Mouse (Mus musculus) limb, embryonic 14.5 days (tissue): ENCODE measurements at regions not wholly inside any gene's neighbourhood (a gene's known extent, or its start where the extent isn't known, plus 50 kb on each side); places are given as distances from the start of the nearest gene placed in this dataset.
A peak's percentile ranks its signal among the peaks of the same experiment; 100 is the strongest.

Experiments used
- ATAC-seq: fragments of 200-750 bp; cut with Nextera tagmentation; 2 replicates; pipeline ENCODE4 v1.8.0; 2017; ENCODE audit warnings: low read depth, moderate number of reproducible peaks, moderate TSS enrichment; ENCODE audit not compliant: low FRiP score
- DNase-seq: peaks from one replicate; pipeline ENCODE4 v3.0.0-alpha.2; 2015; ENCODE audit warnings: low spot score
- H3K27ac ChIP-seq: fragments of 300-500 bp; sonication (generic); replicated peaks from 2 replicates; pipeline ENCODE4 v1.5.1; 2014; ENCODE audit warnings: low read depth, mild to moderate bottlenecking, low read length, moderate library complexity, mixed read lengths
- H3K27me3 ChIP-seq: fragments of 300-500 bp; sonication (generic); 2 replicates; pipeline ENCODE4 v1.6.1; 2014; ENCODE audit warnings: low read length, mixed read lengths; ENCODE audit not compliant: control insufficient read depth, insufficient read depth
- H3K36me3 ChIP-seq: fragments of 300-500 bp; sonication (generic); 2 replicates; pipeline ENCODE4 v1.6.1; 2014; ENCODE audit warnings: mild to moderate bottlenecking, low read length, moderate library complexity, mixed read lengths; ENCODE audit not compliant: control insufficient read depth, insufficient read depth
- H3K4me1 ChIP-seq: fragments of 300-500 bp; sonication (generic); 2 replicates; pipeline ENCODE4 v1.6.1; 2014; ENCODE audit warnings: antibody characterized with exemption, low read length, mixed read lengths; ENCODE audit not compliant: control insufficient read depth, insufficient read depth
- H3K4me2 ChIP-seq: fragments of 300-500 bp; sonication (generic); replicated peaks from 2 replicates; pipeline ENCODE4 v1.6.1; 2014; ENCODE audit warnings: low read depth, mild to moderate bottlenecking, low read length, moderate library complexity; ENCODE audit not compliant: severe bottlenecking
- H3K4me3 ChIP-seq: fragments of 300-500 bp; sonication (generic); replicated peaks from 2 replicates; pipeline ENCODE4 v1.5.1; 2014; ENCODE audit warnings: low read length
- H3K9ac ChIP-seq: fragments of 300-500 bp; sonication (generic); 2 replicates; pipeline ENCODE4 v1.6.1; 2014; ENCODE audit warnings: mild to moderate bottlenecking, low read depth, low read length, moderate library complexity; ENCODE audit not compliant: severe bottlenecking
- H3K9me3 ChIP-seq: fragments of 300-500 bp; sonication (generic); 2 replicates; pipeline ENCODE4 v1.6.1; 2016; ENCODE audit warnings: low read length; ENCODE audit not compliant: control insufficient read depth
- POLR2A ChIP-seq: fragments of 200-500 bp; IDR thresholded peaks from 2 replicates; pipeline ENCODE4 v1.8.0; 2012; ENCODE audit warnings: inconsistent platforms, mild to moderate bottlenecking, moderate library complexity, borderline replicate concordance; ENCODE audit not compliant: insufficient read depth, insufficient read length; ENCODE audit errors: extremely low read depth
- WGBS: fragments of 180-500 bp; shearing (Covaris S2); extraction: QIAGEN DNeasy Blood & Tissue Kit; methylation state at CpG from one replicate; pipeline ENCODE4 v1.1.7; 2014; 5-methylcytosine and 5-hydroxymethylcytosine counted together

- H3K4me3 ChIP-seq: no peak overlapping the region
- no peak overlapping the region for H3K9ac ChIP-seq
- no peaks in the 10 kb centered on the region for H3K4me1 ChIP-seq
- peaks cover 2% of the 10 kb centered on the region; the same call in 1 of the 2 replicates for H3K9me3 ChIP-seq
- H3K4me2 ChIP-seq: no peak overlapping the region
- no peak for TF ChIP-seq POLR2A
- ATAC-seq (no peak), DNase-seq (no peak)
- WGBS: 91% methylated on average over 3 of the region's 3 CpGs
- H3K27me3 ChIP-seq: no peaks in the 10 kb centered on the region
- H3K27ac ChIP-seq: no peak overlapping the region
- no peaks in the 10 kb centered on the region for H3K36me3 ChIP-seq
Observed at GRCm38 (mm10) chr4:127576521-127576920, 218.5 kb upstream of the Gjb5 start.

DNA sequence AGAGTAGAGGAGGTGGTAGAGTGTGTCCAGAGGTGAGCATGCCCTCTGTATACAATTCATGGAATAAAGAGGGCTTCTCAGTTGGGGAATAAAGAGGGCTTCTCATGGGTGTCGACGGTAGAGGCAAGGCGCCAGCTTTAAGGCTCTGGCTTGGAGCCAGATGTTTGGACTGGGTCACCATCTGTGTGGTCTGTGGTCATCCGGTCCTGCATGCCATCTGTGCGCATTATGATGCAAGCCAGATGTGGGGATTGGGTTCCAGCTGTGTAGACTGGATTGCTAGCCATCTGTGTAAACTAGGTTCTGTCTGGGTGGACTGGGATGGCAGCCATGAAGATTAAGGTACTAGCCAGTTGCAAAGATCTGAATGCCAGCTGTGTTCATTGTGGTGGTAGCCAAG lies 204.6 kb upstream of the Gjb5 start:
- DNase-seq (no peak), ATAC-seq (no peak)
- Histone ChIP-seq H3K4me2 (no peak overlapping the region), H3K4me3 (no peak overlapping the region), H3K4me1 (no peaks in the 10 kb centered on the region), H3K9me3 (no peaks in the 10 kb centered on the region), H3K36me3 (no peaks in the 10 kb centered on the region), H3K9ac (no peak overlapping the region), H3K27me3 (no peaks in the 10 kb centered on the region), H3K27ac (no peak overlapping the region)
- TF ChIP-seq POLR2A: no peak
- WGBS: 33% methylated on average over 5 of the region's 5 CpGs

- Histone ChIP-seq H3K4me1 (no peaks in the 10 kb centered on the region), H3K9ac (no peak overlapping the region), H3K27me3 (no peaks in the 10 kb centered on the region), H3K4me3 (no peak overlapping the region), H3K27ac (no peak overlapping the region), H3K4me2 (no peak overlapping the region), H3K36me3 (no peaks in the 10 kb centered on the region), H3K9me3 (no peaks in the 10 kb centered on the region)
- no peak for TF ChIP-seq POLR2A
- DNase-seq: no peak
- 33% methylated on average over 7 of the region's 7 CpGs for WGBS
- no peak for ATAC-seq
Observed at GRCm38 (mm10) chr4:127558572-127558971, 200.6 kb upstream of the Gjb5 start.

GRCm38 (mm10) chr4:127552456-127553225 lies 194.7 kb upstream of the Gjb5 start:
- no peaks in the 10 kb centered on the region for H3K9me3 ChIP-seq
- no peak for DNase-seq
- H3K4me3 ChIP-seq: no peak overlapping the region
- H3K4me1 ChIP-seq: no peaks in the 10 kb centered on the region
- WGBS: 68% methylated on average over 12 of the region's 12 CpGs
- no peaks in the 10 kb centered on the region for H3K27me3 ChIP-seq
- H3K27ac ChIP-seq: no peak overlapping the region
- H3K4me2 ChIP-seq: no peak overlapping the region
- TF ChIP-seq POLR2A: no peak
- H3K36me3 ChIP-seq: no peaks in the 10 kb centered on the region
- no peak for ATAC-seq
- no peak overlapping the region for H3K9ac ChIP-seq

- WGBS: 25% methylated on average over 12 of the region's 12 CpGs
- ATAC-seq: no peak
- Histone ChIP-seq H3K9me3 (no peaks in the 10 kb centered on the region), H3K36me3 (no peaks in the 10 kb centered on the region), H3K4me3 (no peak overlapping the region), H3K9ac (no peak overlapping the region), H3K27me3 (no peaks in the 10 kb centered on the region), H3K27ac (no peak overlapping the region), H3K4me1 (no peaks in the 10 kb centered on the region; the same call in 1 of the 2 replicates), H3K4me2 (0 out of 2 replicates have a peak overlapping the region, but pooled peaks have one; percentile 4)
- no peak for DNase-seq
- TF ChIP-seq POLR2A: no peak
Observed at GRCm38 (mm10) chr4:127549581-127549980, 191.6 kb upstream of the Gjb5 start.
